Mouse (Mus musculus) liver, adult 2 months (tissue): ENCODE measurements around the gene Psme3. TPM values are rescaled to one million over a fixed set of nuclear protein-coding genes. Genes with fewer than 3 reads are reported as not detected.
"Not testable (repeated sequence)": the region's sequence is repeated elsewhere in the genome, so short reads cannot be mapped to it uniquely, and the experiment has no call there.

ENCODE experiments used
- DNase-seq: peaks from one replicate; pipeline ENCODE4 v3.0.0-alpha.2; 2011; ENCODE audit warnings: low read depth, low spot score; ENCODE audit errors: extremely low read depth
- H3K27ac ChIP-seq: fragments of 200-500 bp; replicated peaks from 2 replicates; pipeline ENCODE4 v1.5.1; 2012; ENCODE audit warnings: low read depth, mild to moderate bottlenecking, control low read depth, inconsistent platforms, low read length; ENCODE audit not compliant: insufficient read depth
- H3K27me3 ChIP-seq: fragments of 200-500 bp; 2 replicates; pipeline ENCODE4 v1.6.1; 2012; ENCODE audit warnings: mild to moderate bottlenecking, moderate library complexity, low read length, inconsistent platforms; ENCODE audit not compliant: control insufficient read depth, insufficient read depth
- H3K36me3 ChIP-seq: fragments of 200-500 bp; 2 replicates; pipeline ENCODE4 v1.6.1; 2012; ENCODE audit warnings: low read length, inconsistent platforms; ENCODE audit not compliant: control insufficient read depth, insufficient read depth
- H3K4me1 ChIP-seq: fragments of 200-500 bp; 2 replicates; pipeline ENCODE4 v1.6.1; 2011; ENCODE audit warnings: low read length; ENCODE audit not compliant: control insufficient read depth, insufficient read depth
- H3K4me3 ChIP-seq: fragments of 200-500 bp; 2 replicates; pipeline ENCODE4 v1.5.1; 2011; ENCODE audit warnings: low read depth, mild to moderate bottlenecking, control low read depth, low read length, moderate library complexity; ENCODE audit not compliant: insufficient read depth
- H3K79me2 ChIP-seq: fragments of 200-500 bp; 2 replicates; pipeline ENCODE4 v1.6.1; 2012; ENCODE audit warnings: inconsistent platforms, mild to moderate bottlenecking, low read length, moderate library complexity; ENCODE audit not compliant: control insufficient read depth, insufficient read depth
- H3K9ac ChIP-seq: fragments of 200-500 bp; 2 replicates; pipeline ENCODE4 v1.6.1; 2012; ENCODE audit warnings: low read depth, mild to moderate bottlenecking, control low read depth, inconsistent platforms, low read length
- CTCF ChIP-seq: fragments of 200-500 bp; IDR thresholded peaks from 2 replicates; pipeline ENCODE4 v1.5.1; 2011; ENCODE audit warnings: low read depth, low read length, control low read depth
- POLR2A ChIP-seq: fragments of 200-500 bp; IDR thresholded peaks from 2 replicates; pipeline ENCODE4 v1.6.1; 2011; ENCODE audit warnings: low read length, control low read depth; ENCODE audit not compliant: insufficient read depth; ENCODE audit errors: extremely low read depth
- WGBS: fragments of 180-500 bp; shearing (Covaris S2); methylation state at CpG from one replicate; pipeline ENCODE4 v1.1.7; 2018; 5-methylcytosine and 5-hydroxymethylcytosine counted together
- polyA plus RNA-seq: library from polyadenylated mRNA; depleted of rRNA; stranded (reverse); fragments of >200 nt; gene quantifications from 2 replicates; pipeline ENCODE4 v1.2.3, GENCODE M21; 2012
- total RNA-seq: library from RNA; depleted of rRNA; stranded (reverse); fragments of >200 nt; gene quantifications from 2 replicates; pipeline ENCODE4 v1.2.3, GENCODE M21; 2014

Gene Psme3
- total and polyA plus RNA-seq, 2 experiments = 15.8 to 37.9 TPM

- H3K27ac ChIP-seq = no peak overlapping the region
- TF ChIP-seq POLR2A = no peak
- TF ChIP-seq CTCF = no peak
- no peaks in the 10 kb centered on the region for H3K4me1 ChIP-seq
- H3K27me3 ChIP-seq = no peaks in the 10 kb centered on the region
- DNase-seq = no peak
- whole genome bisulfite sequencing = 75% methylated on average over 6 of the region's 6 CpGs
- H3K79me2 ChIP-seq = no peaks in the 10 kb centered on the region
- H3K36me3 ChIP-seq = no peaks in the 10 kb centered on the region; the same call in none of the 2 replicates
- H3K9ac ChIP-seq = no peak overlapping the region
- H3K4me3 ChIP-seq = no peak overlapping the region
These were observed 13.1 kb downstream of the Psme3 start for GRCm38 (mm10) chr11:101328941-101329635.

- TF ChIP-seq CTCF (no peak), POLR2A (no peak)
- Histone ChIP-seq H3K27me3 (no peaks in the 10 kb centered on the region), H3K9ac (no peak within 1 kb of the TSS), H3K36me3 (no peaks in the 10 kb centered on the region; the same call in 1 of the 2 replicates), H3K4me1 (no peaks in the 10 kb centered on the region), H3K79me2 (no peaks in the 10 kb centered on the region), H3K4me3 (no peak within 1 kb of the TSS), H3K27ac (no peak within 1 kb of the TSS)
- 87% methylated on average over 7 of the region's 7 CpGs for WGBS
- no peak for DNase-seq
These were observed 14.4 kb downstream of the Psme3 start, which contains the start of gene Aoc3 for GRCm38 (mm10) chr11:101330371-101330924. Aoc3 (plus strand) TSS chr11:101330605.

- not testable (repeated sequence) for H3K4me1 ChIP-seq, H3K36me3 ChIP-seq, H3K4me3 ChIP-seq, H3K9ac ChIP-seq, H3K27ac ChIP-seq, H3K27me3 ChIP-seq, DNase-seq, H3K79me2 ChIP-seq
- 89% methylated on average over 6 of the region's 6 CpGs for WGBS
These were observed 14.9 kb downstream of the Psme3 start for GRCm38 (mm10) chr11:101330961-101331360.

GRCm38 (mm10) chr11:101332537-101332936, 16.5 kb downstream of the Psme3 start:
- no peak for DNase-seq
- 87% methylated on average over 3 of the region's 3 CpGs for WGBS
- no peak overlapping the region for H3K4me3 ChIP-seq

GRCm38 (mm10) chr11:101334023-101334422, 18.0 kb downstream of the Psme3 start:
- H3K4me3 ChIP-seq = no peak overlapping the region
- WGBS = 88% methylated on average over 10 of the region's 10 CpGs
- no peak overlapping the region for H3K9ac ChIP-seq
- H3K79me2 ChIP-seq = no peaks in the 10 kb centered on the region
- no peak overlapping the region for H3K27ac ChIP-seq
- DNase-seq = no peak
- H3K27me3 ChIP-seq = no peaks in the 10 kb centered on the region
- TF ChIP-seq CTCF = no peak
- no peak for TF ChIP-seq POLR2A
- peaks cover 1% of the 10 kb centered on the region; the same call in 1 of the 2 replicates for H3K4me1 ChIP-seq
- no peaks in the 10 kb centered on the region for H3K36me3 ChIP-seq

More at GRCm38 (mm10) chr11:101332537-101332936, 16.5 kb downstream of the Psme3 start:
- Histone ChIP-seq H3K36me3 (no peaks in the 10 kb centered on the region), H3K27ac (no peak overlapping the region), H3K4me1 (no peaks in the 10 kb centered on the region), H3K79me2 (no peaks in the 10 kb centered on the region), H3K9ac (no peak overlapping the region), H3K27me3 (no peaks in the 10 kb centered on the region)
- TF ChIP-seq POLR2A (no peak), CTCF (no peak)

- H3K79me2 ChIP-seq = no peaks in the 10 kb centered on the region
- TF ChIP-seq CTCF (no peak), POLR2A (no peak)
- no peak overlapping the region for H3K9ac ChIP-seq
- no peak overlapping the region for H3K4me3 ChIP-seq
- no peaks in the 10 kb centered on the region for H3K27me3 ChIP-seq
- peaks cover 1% of the 10 kb centered on the region; the same call in 1 of the 2 replicates for H3K4me1 ChIP-seq
- H3K27ac ChIP-seq = no peak overlapping the region
- H3K36me3 ChIP-seq = no peaks in the 10 kb centered on the region
- no peak for DNase-seq
- WGBS = 72% methylated on average over 6 of the region's 6 CpGs
These were observed 18.5 kb downstream of the Psme3 start for GRCm38 (mm10) chr11:101334516-101334915.
